Mouse (Mus musculus): ENCODE results near the gene Ptprf.

GRCm38 (mm10) chr4:118220756-118221155 lies 70.4 kb downstream of the Ptprf start:
- TF ChIP-seq CTCF (IDR thresholded peaks at IDR 0.05; ENCODE audit: borderline replicate concordance, control insufficient read depth, extremely low read depth, insufficient read depth, low read length, poor library complexity) (no peak), POLR2A (IDR thresholded peaks at IDR 0.05; ENCODE audit: control insufficient read depth, extremely low read depth, insufficient read depth, low read length, poor library complexity) (no peak)

All from thymus, adult 2 months (tissue).